Mouse (Mus musculus): ENCODE results near the gene Lbhd2.

Lbhd2 gene

DNA sequence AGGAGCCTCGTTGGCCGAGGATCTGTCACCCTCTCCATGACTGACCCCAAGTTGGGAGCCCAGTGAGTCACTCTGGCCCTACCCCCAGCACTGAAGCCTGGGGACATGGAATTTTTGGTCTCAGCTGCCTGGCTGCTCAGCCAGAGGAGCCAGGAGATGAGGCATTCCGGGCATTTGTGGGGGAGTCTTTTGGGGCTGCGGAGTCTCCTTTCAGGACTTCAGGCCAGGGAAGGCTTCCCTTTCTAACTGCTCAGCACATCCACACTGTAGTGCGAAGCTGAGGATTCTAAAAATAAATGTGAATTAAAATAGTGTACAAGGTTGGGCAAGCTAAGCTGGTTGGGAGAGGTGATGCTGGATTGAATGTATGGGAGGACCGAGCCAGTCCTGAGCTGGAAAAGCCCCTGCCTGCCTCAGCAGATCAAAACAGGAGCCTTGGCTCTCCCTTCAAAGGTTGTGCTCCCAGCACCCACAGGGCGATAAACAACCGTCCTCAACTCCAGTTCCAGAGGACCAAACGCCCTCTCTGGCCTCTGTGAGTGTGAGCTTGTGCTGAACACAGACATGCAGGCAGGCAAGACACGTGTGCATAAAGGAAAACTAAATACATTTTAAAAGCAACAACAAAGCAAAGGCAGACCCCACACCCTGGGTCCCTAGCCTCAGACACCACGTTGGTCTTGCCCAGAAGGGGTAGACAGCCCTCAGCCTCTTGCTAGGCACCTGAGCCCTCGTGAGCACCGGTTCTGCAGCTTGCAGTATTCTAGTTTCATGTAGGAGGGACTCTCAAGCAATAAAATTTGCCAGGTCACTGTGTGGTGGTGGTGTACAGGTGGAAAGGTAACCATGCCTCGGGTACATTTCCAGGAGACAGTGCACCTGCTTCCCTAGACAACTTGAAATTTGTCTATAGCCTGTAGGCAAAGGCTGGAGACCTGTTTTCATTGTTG lies 24.5 kb downstream of the Lbhd2 start:
- DNase-seq (ENCODE audit: extremely low spot score, low read depth, low spot score), result no peak

DNA sequence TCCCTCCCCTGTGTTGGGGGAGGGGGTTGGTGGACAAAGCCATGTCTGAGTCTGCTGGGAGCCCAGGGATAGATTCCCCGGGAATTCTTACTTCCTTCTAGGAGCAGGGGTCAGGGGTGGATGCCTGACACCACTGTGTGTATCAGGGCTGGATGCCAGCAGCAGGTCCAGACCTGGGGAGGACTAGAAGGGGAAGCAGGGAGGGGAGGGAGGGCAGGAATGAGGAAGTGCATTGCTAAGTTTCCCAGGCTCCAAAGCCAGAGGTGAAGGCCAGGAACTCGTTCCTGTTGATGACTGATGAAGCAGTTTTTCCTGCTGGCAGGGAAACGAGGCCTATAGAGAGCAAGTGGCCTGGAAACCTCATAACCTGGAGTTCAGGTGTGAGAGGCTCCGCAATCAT lies 25.5 kb downstream of the Lbhd2 start:
- DNase-seq (ENCODE audit: extremely low spot score, low read depth, low spot score), result no peak

DNA sequence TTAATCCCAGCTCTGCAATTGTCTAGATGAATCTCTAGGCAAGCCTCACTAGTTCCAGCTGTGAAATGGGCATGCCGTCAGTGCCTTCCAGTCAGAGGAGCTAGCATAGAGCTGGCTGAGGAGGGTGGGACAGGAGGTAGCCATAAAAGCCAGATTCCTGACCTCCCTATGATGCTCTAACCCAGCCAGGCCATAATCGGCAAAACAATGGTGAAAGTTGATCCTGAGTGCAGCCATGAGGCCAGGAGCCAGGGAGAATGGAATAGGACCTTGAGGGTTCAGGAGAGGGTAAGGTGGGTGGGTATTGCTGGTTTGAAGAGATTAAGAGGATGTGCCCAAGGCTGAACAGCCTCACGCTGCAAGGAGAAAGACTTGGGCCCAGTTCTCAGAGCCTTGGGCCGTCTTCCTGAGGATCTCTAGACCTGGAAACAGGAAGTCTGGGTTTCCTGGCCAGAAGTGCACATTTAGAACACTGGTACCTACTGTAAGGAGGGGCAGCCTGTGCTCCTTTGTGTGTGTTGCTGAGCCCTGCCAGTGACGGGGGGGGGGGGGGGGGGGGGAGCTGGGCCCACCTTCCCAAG lies 26.2 kb downstream of the Lbhd2 start:
- DNase-seq (ENCODE audit: extremely low spot score, low read depth, low spot score), result no peak

DNA sequence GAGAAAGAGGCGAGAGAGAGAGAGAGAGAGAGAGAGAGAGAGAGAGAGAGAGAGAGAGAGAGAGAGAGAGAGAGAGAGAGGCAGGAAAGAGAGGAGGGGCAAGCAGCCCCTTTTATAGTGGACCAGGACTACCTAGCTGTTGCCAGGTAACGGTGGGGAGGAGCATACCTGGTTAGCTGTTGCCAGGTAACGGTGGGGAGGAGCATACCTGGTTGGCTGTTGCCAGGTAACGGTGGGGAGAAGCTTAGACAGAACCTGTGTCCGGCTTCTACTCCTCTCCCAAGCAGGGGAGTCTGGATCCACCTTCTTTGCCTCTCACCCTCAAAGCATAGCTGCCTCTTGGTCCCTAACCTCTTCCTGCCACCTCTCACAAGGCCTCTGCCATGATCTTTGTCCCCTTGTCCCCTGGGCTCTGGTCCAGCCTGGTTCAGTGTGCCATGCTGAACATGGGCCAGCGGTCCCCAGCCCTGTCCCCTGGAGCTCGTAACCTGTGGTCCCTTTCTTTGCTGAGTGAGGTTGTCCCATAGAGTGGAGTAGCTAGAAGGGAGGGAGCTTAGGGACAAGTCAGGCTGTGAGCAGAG lies 27.6 kb downstream of the Lbhd2 start:
- no peak for DNase-seq (ENCODE audit: extremely low spot score, low read depth, low spot score)

DNA sequence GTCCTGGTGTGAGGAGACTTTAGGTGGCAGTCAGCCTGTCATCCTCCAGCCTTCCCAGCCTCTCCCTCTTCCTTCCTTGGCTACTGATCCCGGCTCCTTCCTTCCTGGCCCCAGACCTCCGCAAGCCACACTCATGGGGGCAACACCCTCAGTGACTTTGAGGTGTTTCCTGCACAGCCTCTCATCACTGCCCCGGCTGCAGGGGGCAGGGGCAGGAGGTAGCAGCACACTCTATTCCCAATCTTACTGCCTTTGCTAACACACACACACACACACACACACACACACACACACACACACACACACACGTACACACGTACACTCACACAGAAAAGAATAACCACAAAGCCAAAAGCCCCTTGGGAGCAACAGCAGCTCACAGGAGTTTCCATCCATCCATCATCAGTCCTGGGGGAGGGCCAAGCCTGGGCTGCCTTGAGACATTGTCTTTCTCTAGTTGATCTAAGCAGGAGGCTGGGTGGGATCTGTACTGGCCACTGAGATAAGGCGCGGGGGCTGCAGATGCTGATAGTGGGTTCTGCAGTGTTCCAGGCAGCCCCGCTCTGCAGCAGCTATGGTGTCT lies 28.2 kb downstream of the Lbhd2 start:
- no peak for DNase-seq (ENCODE audit: extremely low spot score, low read depth, low spot score)

DNA sequence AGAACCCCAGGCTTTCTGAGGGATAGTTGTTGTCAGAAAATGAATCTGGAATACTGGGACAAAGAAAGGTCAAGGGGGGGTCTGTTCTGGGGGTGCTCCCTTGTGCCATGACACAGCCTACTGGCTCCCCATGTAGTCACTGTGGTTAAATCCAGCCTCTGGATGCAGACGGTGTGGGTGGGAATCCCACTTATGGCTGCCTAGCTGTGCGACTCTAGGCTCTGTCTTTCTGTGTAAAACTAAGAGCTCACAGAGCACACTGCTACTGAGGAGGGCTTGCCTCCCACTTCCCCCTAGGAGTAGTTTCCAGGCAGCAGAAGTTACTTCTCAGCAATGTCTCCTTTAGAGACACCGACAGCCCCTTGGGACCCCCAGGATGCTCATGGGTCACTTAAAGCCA lies 29.6 kb downstream of the Lbhd2 start:
- DNase-seq (ENCODE audit: extremely low spot score, low read depth, low spot score), result no peak

DNA sequence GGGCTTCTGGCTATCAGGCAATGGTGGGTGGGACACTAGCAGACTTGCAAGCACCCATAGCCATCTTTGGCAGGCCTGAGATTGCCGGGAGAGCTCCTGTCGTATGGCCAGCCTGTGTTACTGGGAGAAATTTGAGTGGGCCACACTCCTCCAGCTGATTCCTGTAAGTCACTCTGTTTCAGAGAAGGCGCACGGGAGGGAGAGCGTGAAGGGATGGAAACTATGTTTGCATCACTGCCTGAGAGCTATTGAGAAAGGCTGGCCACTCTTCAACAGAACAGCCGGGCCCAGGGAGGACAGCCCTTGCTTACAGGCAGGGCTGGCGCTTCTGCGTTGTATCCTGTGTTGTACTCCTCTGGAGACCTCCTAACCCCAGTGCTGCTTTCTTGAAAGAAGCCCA lies 30.0 kb downstream of the Lbhd2 start:
- no peak for DNase-seq (ENCODE audit: extremely low spot score, low read depth, low spot score)

DNA sequence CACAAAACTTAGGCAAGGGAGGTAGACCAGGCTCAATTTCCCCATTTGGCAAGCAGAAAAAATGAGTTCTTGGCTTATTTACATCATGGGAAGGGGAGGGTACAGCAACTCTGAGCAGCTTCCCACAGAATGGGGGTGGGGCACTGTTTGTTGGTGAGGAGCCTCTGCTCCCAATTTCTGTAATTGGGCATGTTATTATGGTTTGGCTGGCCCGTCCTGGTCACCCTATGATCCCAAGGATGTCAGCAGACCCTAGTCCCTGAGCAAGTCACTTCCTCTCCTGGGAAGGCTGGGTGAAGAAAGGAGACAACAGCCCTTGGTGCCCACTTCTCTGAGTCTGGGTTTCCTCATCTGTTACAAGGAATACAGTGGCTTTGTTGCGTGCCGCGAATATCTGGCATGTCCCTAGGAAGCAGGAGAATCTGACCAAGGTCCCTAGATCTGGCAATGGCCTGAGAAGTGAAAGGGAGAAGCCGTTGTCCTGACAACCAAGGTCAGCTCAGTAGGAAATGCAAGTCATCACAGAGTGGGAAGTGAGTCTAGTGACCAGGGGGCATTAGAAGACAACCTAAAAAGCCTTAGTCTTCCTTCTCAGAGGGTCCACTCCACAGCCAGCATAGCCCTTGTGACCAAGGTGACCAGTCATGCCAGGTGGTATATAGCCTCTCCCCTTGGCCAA lies 30.8 kb downstream of the Lbhd2 start:
- DNase-seq (ENCODE audit: extremely low spot score, low read depth, low spot score), result no peak

DNA sequence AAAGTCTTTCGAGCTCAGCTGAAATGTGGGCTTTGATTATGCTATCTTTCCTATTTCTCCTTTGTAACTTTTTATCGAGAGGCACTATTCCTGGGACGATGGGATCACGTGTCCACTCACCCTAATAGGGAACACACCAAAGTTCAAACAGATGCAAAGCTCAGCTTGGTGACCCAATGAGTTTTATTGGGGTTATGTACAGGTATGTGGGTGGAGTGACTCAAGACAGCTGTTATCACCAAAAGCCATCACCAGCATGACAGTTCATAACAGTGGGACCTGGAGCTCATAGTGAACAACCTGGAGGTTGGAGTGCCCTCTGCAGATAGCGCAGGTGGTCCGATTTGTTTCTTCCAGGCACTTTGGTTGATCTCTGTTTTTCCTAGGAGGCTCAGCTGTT lies 32.2 kb downstream of the Lbhd2 start:
- DNase-seq (ENCODE audit: extremely low spot score, low read depth, low spot score), result no peak

DNA sequence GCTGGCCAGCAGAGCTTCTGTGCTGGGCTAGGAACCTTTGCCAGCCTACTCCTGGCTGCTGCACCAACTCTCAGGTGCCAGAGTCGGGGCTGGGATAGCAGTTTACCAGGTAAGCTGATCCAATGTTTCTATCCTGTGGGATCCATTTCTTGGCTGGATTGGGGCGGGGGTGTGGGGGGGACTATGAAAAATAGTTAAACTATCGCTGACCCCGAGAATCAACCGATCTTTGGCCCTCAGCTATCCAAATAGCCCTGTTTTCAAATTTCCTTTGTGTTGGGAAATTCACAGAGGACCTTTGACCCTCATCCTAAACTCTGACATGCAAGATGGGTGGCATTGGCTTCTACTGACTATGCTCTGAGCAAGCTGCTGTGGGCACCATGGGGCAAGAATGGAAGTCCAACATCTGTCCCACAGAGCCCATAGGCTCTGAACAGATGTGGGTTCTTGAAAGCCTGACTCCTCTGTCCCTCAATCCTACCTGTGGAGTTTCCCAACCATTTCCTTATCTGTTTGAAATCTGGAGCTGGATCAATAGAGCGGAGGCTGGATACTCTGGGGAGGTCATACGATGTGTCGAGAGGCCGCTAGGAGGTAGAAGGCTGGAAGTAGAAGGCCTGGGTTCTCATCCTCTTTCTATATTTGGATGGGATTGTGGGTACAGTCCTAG lies 34.2 kb downstream of the Lbhd2 start:
- DNase-seq (ENCODE audit: extremely low spot score, low read depth, low spot score), result no peak

DNA sequence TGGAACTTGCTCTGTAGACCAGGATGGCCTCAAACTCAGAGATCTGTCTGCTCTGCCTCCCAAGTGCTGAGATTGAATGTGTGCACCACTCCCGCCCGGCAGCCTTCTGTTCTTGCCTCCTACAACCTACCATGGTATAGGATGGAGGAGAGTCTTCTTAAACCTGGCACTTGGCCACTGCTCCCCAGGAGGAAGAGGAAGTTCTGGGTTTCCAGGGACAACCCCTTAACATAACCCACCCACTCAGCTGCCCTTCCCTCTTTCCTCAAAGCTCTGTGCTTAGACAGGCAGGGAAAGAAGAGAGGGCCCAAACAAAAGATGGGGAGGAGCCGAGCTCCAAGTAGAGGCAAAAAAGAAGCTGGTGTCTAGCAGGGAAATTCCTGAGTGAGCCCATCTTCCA lies 34.9 kb downstream of the Lbhd2 start:
- no peak for DNase-seq (ENCODE audit: extremely low spot score, low read depth, low spot score)

DNA sequence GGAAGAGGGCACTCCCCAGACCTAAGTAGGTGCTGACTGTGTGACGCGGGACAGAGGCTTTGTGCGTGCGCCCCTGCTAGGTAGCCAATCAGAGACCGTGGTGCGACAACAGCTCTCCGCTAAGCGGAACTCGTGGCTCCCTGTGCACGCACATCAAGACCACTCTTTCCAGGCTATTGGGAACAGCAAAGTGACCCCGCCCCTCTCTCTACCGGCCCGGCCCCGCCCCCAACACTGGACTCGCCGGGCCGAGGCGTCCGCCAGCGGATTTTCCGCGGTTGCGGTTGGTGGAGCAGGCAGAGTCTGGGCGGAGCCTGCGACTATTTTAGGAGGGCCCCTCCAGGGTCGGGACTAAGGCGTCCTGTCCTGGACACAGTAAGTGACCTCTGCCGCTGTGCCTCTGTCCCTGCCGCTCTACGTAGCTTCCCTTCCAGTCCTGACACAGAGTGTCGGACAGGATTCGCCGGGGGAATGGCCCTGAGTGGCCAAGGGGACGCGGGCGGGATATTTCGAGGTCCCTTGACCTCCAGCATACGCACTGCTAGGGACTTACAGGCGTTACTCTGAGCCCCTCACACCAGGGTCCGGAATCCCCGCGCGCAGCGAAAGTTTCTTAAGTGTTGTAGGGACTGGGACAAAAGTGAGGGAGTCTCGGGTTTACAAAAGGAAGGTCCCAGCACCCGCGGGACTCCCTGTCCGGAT lies 35.9 kb downstream of the Lbhd2 start, which contains the start of gene Tnfaip2:
Gene Tnfaip2 (plus strand): TSS at position 161 of the 702 bp plus-strand sequence.
- no peak for DNase-seq (ENCODE audit: extremely low spot score, low read depth, low spot score)

DNA sequence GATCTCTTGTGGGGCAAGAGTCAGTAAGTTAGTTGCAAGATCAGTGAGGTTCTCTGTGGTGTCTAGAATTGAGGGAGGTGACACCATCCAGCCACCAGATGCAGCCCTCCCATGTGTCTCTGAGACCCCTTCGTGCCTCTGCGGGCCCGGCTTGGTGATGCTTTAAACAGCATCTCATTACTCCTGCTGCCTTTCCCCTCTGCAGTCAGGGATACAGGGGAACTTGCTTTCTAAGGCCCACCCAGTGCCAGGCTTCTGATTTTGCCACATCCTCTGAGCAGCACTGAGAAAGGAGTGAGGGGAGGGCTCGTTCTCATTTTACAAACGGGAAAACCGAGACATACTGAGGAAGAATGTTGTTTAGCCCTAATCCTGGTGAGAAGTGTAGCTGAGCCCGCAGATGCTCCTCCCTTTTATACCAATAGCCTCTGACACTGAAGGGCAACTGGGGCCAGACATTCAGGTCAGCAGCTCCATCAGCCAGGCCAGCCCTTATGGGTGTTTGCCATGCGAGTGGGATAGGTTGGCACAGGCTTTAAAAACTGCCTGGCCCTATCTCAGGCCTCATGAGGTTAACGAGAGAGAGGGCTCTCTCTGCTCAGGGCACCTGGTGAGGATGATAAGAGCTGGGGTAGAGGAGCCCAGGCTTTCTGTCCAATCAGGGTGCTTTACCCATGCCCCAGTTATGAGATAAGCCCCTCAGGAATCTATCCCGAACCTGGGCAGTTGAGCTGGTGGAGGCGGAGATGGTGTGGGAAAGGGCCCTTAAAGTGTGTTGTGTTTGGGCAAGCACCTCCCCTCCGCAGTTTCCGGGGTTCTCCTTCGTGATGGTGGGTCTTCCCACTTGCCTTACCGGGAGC lies 36.6 kb downstream of the Lbhd2 start:
- no peak for DNase-seq (ENCODE audit: extremely low spot score, low read depth, low spot score)

DNA sequence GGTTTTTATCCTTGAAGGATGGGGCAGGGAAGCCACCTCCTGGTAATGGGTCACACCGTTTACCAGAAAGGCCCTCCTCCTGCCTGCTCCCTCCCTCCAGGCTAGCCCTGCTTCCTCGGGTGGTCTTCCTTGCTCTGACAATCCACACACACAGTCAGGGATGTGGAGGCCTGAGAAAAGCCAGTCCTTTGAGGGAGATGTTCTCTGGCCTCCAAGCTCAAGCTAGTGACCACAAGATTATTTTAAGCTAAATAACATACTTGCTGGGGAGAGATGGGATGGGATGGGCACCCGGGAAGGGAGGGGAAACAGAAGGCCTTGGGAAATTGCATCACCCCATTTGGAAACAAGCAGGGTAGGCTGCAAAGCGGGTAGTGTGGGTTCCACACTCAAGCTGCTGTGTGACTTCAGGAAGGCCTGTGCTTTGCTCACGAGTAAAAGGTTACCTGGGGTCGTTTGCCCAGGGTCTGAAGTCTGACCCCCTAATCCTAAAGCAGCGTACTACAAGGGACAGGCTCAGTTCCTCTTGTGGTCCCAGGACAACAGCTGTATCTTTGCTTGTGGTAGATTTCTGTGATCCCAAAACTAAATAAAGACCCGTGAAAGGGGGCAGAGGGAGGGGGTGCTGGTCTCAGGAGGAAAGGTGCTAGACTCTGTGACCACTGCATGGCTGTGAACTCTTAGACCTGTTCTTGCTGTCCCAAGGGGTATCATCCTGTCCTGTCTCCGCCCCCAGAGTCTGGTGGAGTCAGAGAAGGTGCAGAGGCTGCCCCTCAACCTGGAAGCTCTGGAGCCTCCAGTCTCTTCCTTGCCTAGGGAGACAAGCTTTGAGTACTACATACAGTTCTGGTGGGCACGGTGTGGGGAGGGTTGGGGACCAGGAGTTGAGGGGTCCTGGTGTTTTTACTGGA lies 37.6 kb downstream of the Lbhd2 start:
- DNase-seq (ENCODE audit: extremely low spot score, low read depth, low spot score), result no peak

DNA sequence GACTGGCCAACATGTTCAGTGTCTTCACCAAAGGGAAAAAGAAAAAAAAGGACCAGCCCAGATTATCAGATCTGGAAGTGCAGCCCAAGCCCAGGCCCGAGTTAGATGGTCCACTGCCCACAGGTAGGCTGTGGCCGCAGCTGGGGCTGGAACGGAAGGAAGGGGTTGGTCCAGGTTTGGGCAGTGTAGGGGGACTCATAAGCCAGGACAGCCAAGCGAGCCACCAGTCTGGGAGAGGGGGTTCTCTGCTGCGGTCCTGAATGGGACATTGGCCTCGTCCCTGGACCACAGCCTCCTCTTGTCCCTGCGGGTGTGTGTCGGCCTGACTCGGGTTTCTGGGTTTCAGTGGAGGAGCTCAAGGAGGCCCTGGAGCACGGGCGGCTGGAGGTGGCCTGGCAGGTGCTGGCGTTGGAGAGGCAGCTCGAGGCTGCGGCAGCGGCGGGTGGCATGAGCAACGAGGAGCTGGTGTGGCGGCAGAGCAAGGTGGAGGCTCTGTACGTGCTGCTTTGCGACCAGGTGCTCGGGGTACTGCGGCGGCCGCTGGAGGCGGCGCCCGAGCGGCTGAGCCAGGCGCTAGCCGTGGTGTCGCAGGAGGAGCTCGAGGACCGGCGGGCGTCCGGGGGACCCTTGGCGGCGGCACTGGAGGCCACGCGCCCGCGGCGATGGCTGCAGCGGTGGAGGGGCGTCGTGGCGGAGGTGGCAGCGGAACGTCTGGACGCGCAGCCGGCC lies 38.7 kb downstream of the Lbhd2 start:
- DNase-seq (ENCODE audit: extremely low spot score, low read depth, low spot score), result no peak

DNA sequence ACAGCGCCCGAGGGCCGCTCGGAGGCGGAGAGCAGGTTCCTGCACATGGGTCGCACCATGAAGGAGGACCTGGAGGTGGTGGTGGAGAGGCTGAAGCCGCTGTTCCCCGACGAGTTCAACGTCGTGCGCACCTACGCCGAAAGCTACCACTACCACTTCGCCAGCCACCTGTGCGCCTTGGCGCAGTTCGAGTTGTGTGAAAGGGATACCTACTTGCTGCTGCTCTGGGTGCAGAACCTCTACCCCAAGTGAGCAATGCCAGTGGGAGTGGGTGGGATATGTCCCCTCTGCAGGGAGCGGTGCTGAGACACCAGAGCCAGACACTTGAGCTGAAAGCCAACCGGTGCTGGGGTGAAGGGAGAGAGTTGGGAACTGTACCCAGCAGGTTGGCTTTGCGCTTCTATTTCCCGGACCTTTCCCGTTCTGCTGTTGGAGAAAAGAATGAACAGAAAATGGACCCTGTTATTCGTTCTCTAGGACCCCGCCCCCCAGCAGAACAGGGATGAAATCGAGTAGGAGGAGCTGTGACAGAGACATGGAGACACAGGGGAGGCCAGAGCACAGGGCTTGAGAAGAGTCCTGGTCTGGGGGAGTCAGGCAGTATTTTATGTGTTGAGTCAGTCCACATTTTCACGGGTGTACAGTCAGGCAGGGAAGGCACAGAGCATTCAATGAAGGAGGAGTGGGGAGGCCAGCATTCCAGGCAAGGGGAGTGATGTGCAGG lies 39.4 kb downstream of the Lbhd2 start:
- DNase-seq (ENCODE audit: extremely low spot score, low read depth, low spot score), result no peak

DNA sequence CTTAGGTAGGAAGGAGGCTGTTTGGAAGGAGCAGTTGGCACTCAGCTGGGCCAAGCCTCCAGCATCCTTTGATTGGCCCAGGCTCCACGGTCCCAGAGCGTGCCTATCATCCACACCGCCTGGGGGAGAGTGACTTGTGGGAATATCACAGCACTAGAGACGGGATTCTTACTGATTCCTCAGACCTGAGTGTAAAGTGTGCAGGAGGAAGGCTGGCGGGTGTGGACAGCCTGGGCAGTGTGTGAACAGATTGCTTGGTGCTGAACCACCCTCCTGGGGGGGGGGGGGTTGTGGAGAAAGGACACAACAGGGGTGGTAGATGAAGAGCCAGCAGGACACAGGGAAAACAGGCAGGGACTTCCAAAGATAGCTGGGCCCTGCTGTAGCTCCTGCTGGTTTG lies 40.1 kb downstream of the Lbhd2 start:
- no peak for DNase-seq (ENCODE audit: extremely low spot score, low read depth, low spot score)

All from hindlimb bud, embryonic 11.5 days (tissue).